Mouse (Mus musculus) lung, adult 2 months (tissue): ENCODE results near the gene Pomgnt2.

ENCODE experiments used
- CTCF ChIP-seq: fragments of 200-500 bp; IDR thresholded peaks from 2 replicates; pipeline ENCODE4 v1.5.1; 2011; ENCODE audit warnings: mild to moderate bottlenecking, low read length, control low read depth; ENCODE audit not compliant: insufficient read depth
- POLR2A ChIP-seq: fragments of 200-500 bp; IDR thresholded peaks from 2 replicates; pipeline ENCODE4 v1.6.1; 2011; ENCODE audit warnings: low read depth, mild to moderate bottlenecking, control low read depth, low read length, borderline replicate concordance; ENCODE audit errors: extremely low read depth

GRCm38 (mm10) chr9:121995077-121995476, 1.8 kb downstream of the Pomgnt2 start:
- no peak for TF ChIP-seq CTCF
- TF ChIP-seq POLR2A, result no peak
